In genomic region chr11:74863471-74863870, GRCm38 (mm10) we compare ENCODE assay signal across 9 mouse cellular contexts. TPM values are rescaled to one million over a fixed set of nuclear protein-coding genes. Genes with fewer than 3 reads are reported as not detected.
DNase-seq lines count a peak whose midpoint lies in the region; ATAC-seq and TF ChIP-seq lines count a peak whose summit lies in the region.
"Had no signal": no experiment of that assay in that cellular context is flagged by ENCODE, and none has a peak within 500 bp of the region (broad histone marks: within the 10 kb centered on the region; RNA-seq: fewer than 3 reads in every experiment).

No protein-coding gene starts in this region.

- H3K27me3 ChIP-seq in hindbrain, embryonic 11.5 days (ENCODE audit: control insufficient read depth, insufficient read depth, low read length): no peaks in the 10 kb centered on the region
- H3K27me3 ChIP-seq in hindbrain, embryonic 16.5 days (replicated peaks; ENCODE audit: control insufficient read depth, insufficient read depth, low read length): no peaks in the 10 kb centered on the region
- no peaks in the 10 kb centered on the region for H3K27me3 ChIP-seq in embryonic facial prominence, embryonic 14.5 days (replicated peaks; ENCODE audit: control insufficient read depth, insufficient read depth, low read length)
- H3K27me3 ChIP-seq in lung, postnatal 0 days (replicated peaks; ENCODE audit: insufficient read depth, low read length): no peaks in the 10 kb centered on the region
- H3K27me3 ChIP-seq: neural tube, embryonic 12.5 days had no signal

- peak; percentile 72 for TF ChIP-seq CTCF in lung, postnatal 0 days (IDR thresholded peaks at IDR 0.05)

- no peaks in the 10 kb centered on the region for H3K36me3 ChIP-seq in hindbrain, embryonic 11.5 days (ENCODE audit: control insufficient read depth, insufficient read depth, low read length)
- H3K36me3 ChIP-seq in hindbrain, embryonic 16.5 days (ENCODE audit: control insufficient read depth, insufficient read depth, low read length): peaks cover 13% of the 10 kb centered on the region; the same call in 1 of the 2 replicates
- no peaks in the 10 kb centered on the region for H3K36me3 ChIP-seq in embryonic facial prominence, embryonic 14.5 days (ENCODE audit: control insufficient read depth, insufficient read depth, low read length)
- no peaks in the 10 kb centered on the region for H3K36me3 ChIP-seq in lung, postnatal 0 days (ENCODE audit: insufficient read depth, low read length)

- no peak overlapping the region for H3K4me3 ChIP-seq in hindbrain, embryonic 11.5 days (ENCODE audit: low read depth, low read length)
- H3K4me3 ChIP-seq in hindbrain, embryonic 16.5 days (ENCODE audit: low read length): no peak overlapping the region
- H3K4me3 ChIP-seq in embryonic facial prominence, embryonic 14.5 days (ENCODE audit: low read depth, low read length): no peak overlapping the region
- H3K4me3 ChIP-seq in lung, postnatal 0 days (ENCODE audit: low read depth, low read length): no peak overlapping the region
- H3K4me3 ChIP-seq: neural tube, embryonic 12.5 days had no signal

- H3K9ac ChIP-seq in hindbrain, embryonic 11.5 days (ENCODE audit: low read depth, low read length): no peak overlapping the region
- H3K9ac ChIP-seq in hindbrain, embryonic 16.5 days (ENCODE audit: low read depth, low read length): no peak overlapping the region
- no peak overlapping the region for H3K9ac ChIP-seq in embryonic facial prominence, embryonic 14.5 days (ENCODE audit: low read depth, low read length)
- H3K9ac ChIP-seq in lung, postnatal 0 days (replicated peaks; ENCODE audit: low read depth): no peak overlapping the region
- H3K9ac ChIP-seq: neural tube, embryonic 12.5 days had no signal

- no peak for ATAC-seq in hindbrain, embryonic 11.5 days (ENCODE audit: low FRiP score)
- ATAC-seq in hindbrain, embryonic 16.5 days: no peak
- ATAC-seq in embryonic facial prominence, embryonic 14.5 days (ENCODE audit: low read depth): 0 out of 2 replicates have a peak, but pooled peaks have one; percentile 9
- peak; percentile 29 for ATAC-seq in lung, postnatal 0 days
- ATAC-seq in activated CD4-positive, CD25-positive, alpha-beta regulatory T cell, adult 4 months: no peak

- no peaks in the 10 kb centered on the region for H3K9me3 ChIP-seq in hindbrain, embryonic 11.5 days (ENCODE audit: control insufficient read depth, low read length)
- H3K9me3 ChIP-seq in hindbrain, embryonic 16.5 days (ENCODE audit: control insufficient read depth, low read length): no peaks in the 10 kb centered on the region
- no peaks in the 10 kb centered on the region for H3K9me3 ChIP-seq in embryonic facial prominence, embryonic 14.5 days (ENCODE audit: control insufficient read depth, low read length)
- H3K9me3 ChIP-seq in lung, postnatal 0 days (ENCODE audit: low read length): no peaks in the 10 kb centered on the region
- H3K9me3 ChIP-seq: neural tube, embryonic 12.5 days had no signal

- H3K4me1 ChIP-seq in hindbrain, embryonic 11.5 days (replicated peaks; ENCODE audit: control insufficient read depth, insufficient read depth, low read length): no peaks in the 10 kb centered on the region
- H3K4me1 ChIP-seq in hindbrain, embryonic 16.5 days (ENCODE audit: control insufficient read depth, insufficient read depth, low read depth, low read length): no peaks in the 10 kb centered on the region
- no peaks in the 10 kb centered on the region for H3K4me1 ChIP-seq in embryonic facial prominence, embryonic 14.5 days (ENCODE audit: control insufficient read depth, insufficient read depth, low read length)
- H3K4me1 ChIP-seq in lung, postnatal 0 days (ENCODE audit: insufficient read depth, low read depth, low read length): no peaks in the 10 kb centered on the region
- H3K4me1 ChIP-seq: neural tube, embryonic 12.5 days had no signal

- 30% methylated on average over 11 of the region's 11 CpGs for WGBS in hindbrain, embryonic 11.5 days
- 33% methylated on average over 11 of the region's 11 CpGs for WGBS in hindbrain, embryonic 16.5 days
- 19% methylated on average over 11 of the region's 11 CpGs for WGBS in embryonic facial prominence, embryonic 14.5 days
- WGBS in lung, postnatal 0 days: 32% methylated on average over 11 of the region's 11 CpGs

- peak; percentile 43 for DNase-seq in hindbrain, embryonic 11.5 days (ENCODE audit: low spot score)
- peak; percentile 49 to 55 for DNase-seq in cerebellum, postnatal 36 days
- DNase-seq in embryonic facial prominence, embryonic 14.5 days (ENCODE audit: low spot score): no peak
- peak; percentile 36 for DNase-seq in lung, postnatal 0 days (ENCODE audit: low spot score)
- DNase-seq in adrenal gland, postnatal 4 days (ENCODE audit: low spot score in 2 of 2): no peak
- DNase-seq: thymus, adult 18-20 months had no signal

- TF ChIP-seq EP300 in lung, postnatal 0 days (IDR thresholded peaks at IDR 0.05): no peak

- no peak overlapping the region for H3K27ac ChIP-seq in hindbrain, embryonic 11.5 days (ENCODE audit: low read depth, low read length)
- no peak overlapping the region for H3K27ac ChIP-seq in hindbrain, embryonic 16.5 days (ENCODE audit: low read depth, low read length)
- H3K27ac ChIP-seq in embryonic facial prominence, embryonic 14.5 days (replicated peaks; ENCODE audit: low read depth, low read length): no peak overlapping the region
- H3K27ac ChIP-seq in lung, postnatal 0 days (ENCODE audit: low read length): no peak overlapping the region
- H3K27ac ChIP-seq: neural tube, embryonic 12.5 days had no signal

- no peak overlapping the region for H3K4me2 ChIP-seq in hindbrain, embryonic 11.5 days (replicated peaks; ENCODE audit: low read depth, low read length)
- no peak overlapping the region for H3K4me2 ChIP-seq in hindbrain, embryonic 16.5 days (ENCODE audit: low read length)
- no peak overlapping the region for H3K4me2 ChIP-seq in embryonic facial prominence, embryonic 14.5 days (ENCODE audit: low read depth, low read length)
- H3K4me2 ChIP-seq in lung, postnatal 0 days (replicated peaks; ENCODE audit: low read depth, low read length): no peak overlapping the region
- H3K4me2 ChIP-seq: neural tube, embryonic 12.5 days had no signal

RNA-seq across cellular contexts. Expression of gene Mnt, which starts 32.8 kb away (rescaled TPM):
- 4.8 and 5.0 TPM in 2 replicates for polyA plus RNA-seq in hindbrain, embryonic 11.5 days (2014; fragmentation: Nextera tagmentation; extraction: Ambion mirVana)
- 7.3 and 8.4 TPM in 2 replicates for polyA plus RNA-seq in hindbrain, embryonic 16.5 days (2015; fragmentation: Nextera tagmentation; extraction: Ambion mirVana)
- polyA plus RNA-seq in embryonic facial prominence, embryonic 14.5 days (2014; fragmentation: Nextera tagmentation; extraction: Ambion mirVana): 4.8 and 5.8 TPM in 2 replicates
- polyA plus RNA-seq in lung, postnatal 0 days (2015; fragmentation: Nextera tagmentation; extraction: Ambion mirVana): 4.7 and 4.9 TPM in 2 replicates
- polyA plus RNA-seq in activated CD4-positive, CD25-positive, alpha-beta regulatory T cell, adult 4 months (2017; shearing (Covaris generic)): 1 to 10 TPM; 5.4 to 6.9 TPM
- total RNA-seq in adrenal gland, postnatal 4 days (2021): 10 to 100 TPM; 29.0 to 35.9 TPM

RNA-seq across cellular contexts. Expression of gene Sgsm2, which starts 33.4 kb away (rescaled TPM):
- 6.3 and 6.8 TPM in 2 replicates for polyA plus RNA-seq in hindbrain, embryonic 11.5 days (2014; fragmentation: Nextera tagmentation; extraction: Ambion mirVana)
- 25.1 and 27.2 TPM in 2 replicates for polyA plus RNA-seq in hindbrain, embryonic 16.5 days (2015; fragmentation: Nextera tagmentation; extraction: Ambion mirVana)
- polyA plus RNA-seq in embryonic facial prominence, embryonic 14.5 days (2014; fragmentation: Nextera tagmentation; extraction: Ambion mirVana): 4.9 and 6.2 TPM in 2 replicates
- polyA plus RNA-seq in lung, postnatal 0 days (2015; fragmentation: Nextera tagmentation; extraction: Ambion mirVana): 2.5 and 2.6 TPM in 2 replicates
- polyA plus RNA-seq in activated CD4-positive, CD25-positive, alpha-beta regulatory T cell, adult 4 months (2017; shearing (Covaris generic)): 1 to 10 TPM; 1.6 to 2.0 TPM
- total RNA-seq in adrenal gland, postnatal 4 days (2021): 10 to 100 TPM; 26.3 to 31.9 TPM

RNA-seq across cellular contexts. Expression of gene Tsr1, which starts 34.4 kb away (rescaled TPM):
- 43.1 and 45.5 TPM in 2 replicates for polyA plus RNA-seq in hindbrain, embryonic 11.5 days (2014; fragmentation: Nextera tagmentation; extraction: Ambion mirVana)
- 26.1 and 29.6 TPM in 2 replicates for polyA plus RNA-seq in hindbrain, embryonic 16.5 days (2015; fragmentation: Nextera tagmentation; extraction: Ambion mirVana)
- polyA plus RNA-seq in embryonic facial prominence, embryonic 14.5 days (2014; fragmentation: Nextera tagmentation; extraction: Ambion mirVana): 48.1 and 49.5 TPM in 2 replicates
- 11.4 and 12.7 TPM in 2 replicates for polyA plus RNA-seq in lung, postnatal 0 days (2015; fragmentation: Nextera tagmentation; extraction: Ambion mirVana)
- polyA plus RNA-seq in activated CD4-positive, CD25-positive, alpha-beta regulatory T cell, adult 4 months (2017; shearing (Covaris generic)): 10 to 100 TPM; 38.4 to 39.2 TPM
- total RNA-seq in adrenal gland, postnatal 4 days (2021): 10 to 100 TPM; 39.7 to 42.3 TPM

Comparison
In these comparisons a context has a peak if more than half of its experiments do, and no peak if none do; other contexts are left out.
1. ATAC-seq: peak in embryonic facial prominence, embryonic 14.5 days (single experiment) and lung, postnatal 0 days (single experiment); none in hindbrain, embryonic 11.5 days (single experiment), hindbrain, embryonic 16.5 days (single experiment) and activated CD4-positive, CD25-positive, alpha-beta regulatory T cell, adult 4 months (single experiment).
2. DNase-seq: peak in hindbrain, embryonic 11.5 days (single experiment), cerebellum, postnatal 36 days (2 of 2) and lung, postnatal 0 days (single experiment); none in embryonic facial prominence, embryonic 14.5 days (single experiment) and adrenal gland, postnatal 4 days (0 of 2).